Mouse (Mus musculus): ENCODE data around the gene Pet100. TPM values are rescaled to one million over a fixed set of nuclear protein-coding genes. Genes with fewer than 3 reads are reported as not detected.

Gene Pet100
- polyA plus RNA-seq, 1 experiment from 2014 or later: 83.6 TPM

DNA sequence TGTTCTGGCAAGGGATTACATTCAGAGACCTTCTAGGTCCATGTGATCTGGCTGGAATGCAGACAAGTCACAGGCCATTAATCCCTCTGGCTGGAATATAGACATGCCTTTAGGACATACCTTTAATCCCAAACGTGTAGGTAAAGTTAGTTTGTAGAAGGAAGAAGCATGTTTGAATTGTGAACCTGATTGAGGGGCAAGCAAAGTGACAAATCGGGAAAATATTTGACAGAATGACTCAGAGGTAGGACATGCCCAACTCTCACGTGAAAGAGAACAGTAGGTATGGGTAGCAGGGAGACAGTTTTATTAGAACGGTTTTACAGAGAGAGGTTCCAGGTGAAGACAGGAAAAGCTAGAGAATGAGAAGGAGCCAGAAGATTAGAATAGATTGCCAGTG, 26.2 kb downstream of the Pet100 start:
- ATAC-seq: no peak
- H3K27me3 ChIP-seq (replicated peaks; ENCODE audit: control insufficient read depth, insufficient read depth, low read length): no peaks in the 10 kb centered on the region

DNA sequence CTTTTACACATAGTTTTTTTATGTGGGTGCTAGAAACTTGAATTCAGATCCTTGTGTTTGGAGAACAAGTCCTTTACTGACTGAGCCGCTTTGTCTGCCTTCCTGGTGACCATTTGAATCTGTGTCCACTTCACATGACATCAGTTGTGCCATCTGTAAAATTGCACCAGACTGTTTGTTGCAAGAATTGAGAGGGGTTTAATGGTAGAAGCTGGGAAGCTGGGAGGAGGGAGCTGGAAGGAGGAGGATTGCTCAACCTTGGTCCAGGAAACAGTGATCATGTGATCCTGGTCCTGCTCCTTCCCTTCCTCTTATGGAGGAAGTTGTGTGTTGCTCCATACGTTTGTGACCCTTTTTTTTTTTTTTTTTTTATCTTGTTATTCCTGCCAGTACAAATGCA, 26.9 kb downstream of the Pet100 start:
- WGBS: 85% methylated on average over 2 of the region's 2 CpGs
- Histone ChIP-seq H3K36me3 (ENCODE audit: control insufficient read depth, insufficient read depth) (no peaks in the 10 kb centered on the region), H3K9me3 (ENCODE audit: control insufficient read depth, low read length) (no peaks in the 10 kb centered on the region), H3K4me2 (ENCODE audit: low read length) (no peak overlapping the region), H3K4me3 (replicated peaks; ENCODE audit: low read length) (no peak overlapping the region), H3K27me3 (replicated peaks; ENCODE audit: control insufficient read depth, insufficient read depth, low read length) (no peaks in the 10 kb centered on the region), H3K4me1 (replicated peaks; ENCODE audit: control insufficient read depth, insufficient read depth, low read length) (no peaks in the 10 kb centered on the region), H3K27ac (ENCODE audit: low read length) (no peak overlapping the region), H3K9ac (replicated peaks; ENCODE audit: low read depth, low read length) (no peak overlapping the region)
- ATAC-seq: no peak

More for the DNA sequence above, 26.2 kb downstream of the Pet100 start:
- Histone ChIP-seq H3K27ac (ENCODE audit: low read length) (no peak overlapping the region), H3K9me3 (ENCODE audit: control insufficient read depth, low read length) (no peaks in the 10 kb centered on the region), H3K9ac (replicated peaks; ENCODE audit: low read depth, low read length) (no peak overlapping the region), H3K4me1 (replicated peaks; ENCODE audit: control insufficient read depth, insufficient read depth, low read length) (no peaks in the 10 kb centered on the region), H3K4me2 (ENCODE audit: low read length) (no peak overlapping the region), H3K4me3 (replicated peaks; ENCODE audit: low read length) (no peak overlapping the region), H3K36me3 (ENCODE audit: control insufficient read depth, insufficient read depth) (no peaks in the 10 kb centered on the region)
- WGBS: 84% methylated on average over 4 of the region's 4 CpGs

DNA sequence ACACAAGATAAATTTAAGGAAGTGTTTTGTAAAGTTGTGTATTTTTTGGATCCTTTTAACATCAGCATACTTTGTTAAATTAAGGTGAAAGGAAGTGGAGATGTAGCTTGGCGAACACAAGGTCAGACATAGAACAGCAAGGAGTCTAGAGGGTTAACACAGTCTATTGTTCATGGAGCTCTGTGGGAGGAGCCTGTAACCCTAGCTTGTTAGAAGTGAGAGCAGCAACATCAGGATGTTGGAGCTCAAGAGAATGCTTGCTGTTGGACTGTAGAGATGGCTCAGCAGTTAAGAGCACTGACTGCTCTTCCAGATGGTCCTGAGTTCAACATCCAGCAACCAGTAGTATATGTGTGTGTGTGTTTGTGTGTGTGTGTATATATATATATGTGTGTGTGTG, 27.6 kb downstream of the Pet100 start:
- Histone ChIP-seq H3K9ac (replicated peaks; ENCODE audit: low read depth, low read length) (no peak overlapping the region), H3K36me3 (ENCODE audit: control insufficient read depth, insufficient read depth) (no peaks in the 10 kb centered on the region), H3K27ac (ENCODE audit: low read length) (no peak overlapping the region), H3K9me3 (ENCODE audit: control insufficient read depth, low read length) (no peaks in the 10 kb centered on the region), H3K27me3 (replicated peaks; ENCODE audit: control insufficient read depth, insufficient read depth, low read length) (no peaks in the 10 kb centered on the region), H3K4me3 (replicated peaks; ENCODE audit: low read length) (no peak overlapping the region), H3K4me1 (replicated peaks; ENCODE audit: control insufficient read depth, insufficient read depth, low read length) (no peaks in the 10 kb centered on the region), H3K4me2 (ENCODE audit: low read length) (no peak overlapping the region)
- no peak for ATAC-seq
- 42% methylated on average over 1 of the region's 1 CpGs for WGBS

DNA sequence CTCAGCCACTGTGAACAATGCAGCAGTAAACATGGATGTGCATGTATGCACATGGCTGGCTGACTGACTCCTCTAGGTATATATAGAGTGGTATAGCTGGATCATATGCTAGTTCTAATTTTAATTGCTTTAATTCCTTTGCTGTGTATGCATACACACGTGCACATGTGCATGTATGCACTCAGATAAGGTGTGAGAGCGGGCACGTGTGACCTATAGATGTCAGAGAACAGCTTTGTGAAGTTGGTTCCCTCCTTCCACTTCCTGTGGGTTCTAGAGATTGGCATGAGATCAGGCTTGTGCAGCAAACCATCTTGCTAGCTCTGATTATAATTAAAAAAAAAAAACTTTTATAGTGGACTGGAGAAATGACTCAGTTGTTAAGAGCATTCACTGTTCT, 31.5 kb downstream of the Pet100 start:
- no peak overlapping the region for H3K9ac ChIP-seq (replicated peaks; ENCODE audit: low read depth, low read length)
- H3K4me1 ChIP-seq (replicated peaks; ENCODE audit: control insufficient read depth, insufficient read depth, low read length): peaks cover 4% of the 10 kb centered on the region; the same call in 1 of the 2 replicates
- 65% methylated on average over 3 of the region's 3 CpGs for WGBS
- no peak for ATAC-seq
- no peak overlapping the region for H3K4me2 ChIP-seq (ENCODE audit: low read length)
- H3K27me3 ChIP-seq (replicated peaks; ENCODE audit: control insufficient read depth, insufficient read depth, low read length): no peaks in the 10 kb centered on the region
- H3K4me3 ChIP-seq (replicated peaks; ENCODE audit: low read length): no peak overlapping the region
- no peaks in the 10 kb centered on the region for H3K36me3 ChIP-seq (ENCODE audit: control insufficient read depth, insufficient read depth)
- no peak overlapping the region for H3K27ac ChIP-seq (ENCODE audit: low read length)
- H3K9me3 ChIP-seq (ENCODE audit: control insufficient read depth, low read length): no peaks in the 10 kb centered on the region

DNA sequence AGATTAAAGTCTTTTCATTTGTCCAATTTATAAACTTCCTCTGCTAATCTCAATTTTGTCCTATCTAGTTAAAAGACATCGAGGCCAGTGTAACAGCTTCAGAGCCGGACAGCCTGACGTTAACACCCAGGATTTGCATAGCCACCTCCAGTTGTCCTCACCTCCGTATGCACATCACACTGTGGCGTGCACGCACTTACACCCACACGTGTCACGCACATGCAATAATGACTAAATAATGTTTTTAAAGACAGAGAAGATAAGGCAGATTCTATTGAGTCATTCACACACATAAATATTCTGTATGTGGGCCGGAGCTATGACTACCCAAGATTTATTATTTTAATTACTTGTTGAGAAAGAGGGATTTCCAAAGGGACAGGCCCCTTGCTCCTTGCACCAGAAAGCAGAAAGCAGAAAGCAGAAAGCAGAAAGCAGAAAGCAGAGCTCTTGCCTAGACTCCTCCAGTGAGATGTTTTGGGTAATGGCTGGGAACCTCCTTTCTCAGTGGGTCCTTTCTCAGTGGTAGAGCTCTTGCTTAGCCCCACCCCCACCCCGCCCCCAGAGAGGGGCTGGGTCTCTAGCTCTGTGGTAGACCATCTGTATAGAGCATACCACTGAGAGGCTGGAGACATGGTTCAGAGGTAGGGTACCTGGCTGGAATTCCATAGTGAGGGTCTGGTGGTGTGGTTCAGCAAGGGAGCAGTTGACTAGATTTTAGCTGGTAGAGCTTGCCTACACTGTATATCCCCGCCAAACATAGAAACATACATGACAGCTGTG, 33.6 kb downstream of the Pet100 start:
- WGBS: 78% methylated on average over 11 of the region's 11 CpGs
- H3K9me3 ChIP-seq (ENCODE audit: control insufficient read depth, low read length): no peaks in the 10 kb centered on the region
- peaks cover 4% of the 10 kb centered on the region; the same call in 1 of the 2 replicates for H3K4me1 ChIP-seq (replicated peaks; ENCODE audit: control insufficient read depth, insufficient read depth, low read length)
- no peak for ATAC-seq
- no peak overlapping the region for H3K27ac ChIP-seq (ENCODE audit: low read length)
- no peak overlapping the region for H3K4me2 ChIP-seq (ENCODE audit: low read length)
- H3K4me3 ChIP-seq (replicated peaks; ENCODE audit: low read length): no peak overlapping the region
- no peaks in the 10 kb centered on the region for H3K27me3 ChIP-seq (replicated peaks; ENCODE audit: control insufficient read depth, insufficient read depth, low read length)
- no peaks in the 10 kb centered on the region for H3K36me3 ChIP-seq (ENCODE audit: control insufficient read depth, insufficient read depth)
- H3K9ac ChIP-seq (replicated peaks; ENCODE audit: low read depth, low read length): no peak overlapping the region

DNA sequence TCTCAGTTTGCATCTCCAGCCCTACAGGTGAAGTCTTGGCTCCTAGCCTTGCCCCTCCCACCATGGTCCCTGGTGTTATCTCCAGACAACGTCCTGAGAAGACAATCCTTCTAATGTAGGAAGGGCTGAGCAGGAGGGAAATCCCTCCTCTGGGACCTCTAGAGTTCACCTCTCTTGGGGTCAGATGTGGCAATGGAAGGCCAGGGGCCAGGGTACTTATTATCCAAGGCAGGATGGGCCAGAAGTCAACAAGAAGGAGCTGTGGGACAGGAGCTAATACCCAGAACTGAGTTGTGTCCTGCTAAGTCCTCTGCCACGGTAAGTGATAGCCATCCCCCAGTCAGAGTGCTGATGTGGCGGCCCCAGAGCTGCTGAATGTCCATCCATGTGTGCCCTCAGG, 34.2 kb downstream of the Pet100 start, which contains the start of gene Retn:
Gene Retn, plus strand, starts transcription at position 245 of the 400 bp plus-strand sequence.
- Histone ChIP-seq H3K4me1 (replicated peaks; ENCODE audit: control insufficient read depth, insufficient read depth, low read length) (peaks cover 4% of the 10 kb centered on the region; the same call in 1 of the 2 replicates), H3K9ac (replicated peaks; ENCODE audit: low read depth, low read length) (no peak within 1 kb of the TSS), H3K4me3 (replicated peaks; ENCODE audit: low read length) (no peak within 1 kb of the TSS), H3K9me3 (ENCODE audit: control insufficient read depth, low read length) (no peaks in the 10 kb centered on the region), H3K27me3 (replicated peaks; ENCODE audit: control insufficient read depth, insufficient read depth, low read length) (no peaks in the 10 kb centered on the region), H3K27ac (ENCODE audit: low read length) (no peak within 1 kb of the TSS), H3K4me2 (ENCODE audit: low read length) (no peak within 1 kb of the TSS), H3K36me3 (ENCODE audit: control insufficient read depth, insufficient read depth) (no peaks in the 10 kb centered on the region)
- no peak for ATAC-seq
- 74% methylated on average over 3 of the region's 3 CpGs for WGBS

DNA sequence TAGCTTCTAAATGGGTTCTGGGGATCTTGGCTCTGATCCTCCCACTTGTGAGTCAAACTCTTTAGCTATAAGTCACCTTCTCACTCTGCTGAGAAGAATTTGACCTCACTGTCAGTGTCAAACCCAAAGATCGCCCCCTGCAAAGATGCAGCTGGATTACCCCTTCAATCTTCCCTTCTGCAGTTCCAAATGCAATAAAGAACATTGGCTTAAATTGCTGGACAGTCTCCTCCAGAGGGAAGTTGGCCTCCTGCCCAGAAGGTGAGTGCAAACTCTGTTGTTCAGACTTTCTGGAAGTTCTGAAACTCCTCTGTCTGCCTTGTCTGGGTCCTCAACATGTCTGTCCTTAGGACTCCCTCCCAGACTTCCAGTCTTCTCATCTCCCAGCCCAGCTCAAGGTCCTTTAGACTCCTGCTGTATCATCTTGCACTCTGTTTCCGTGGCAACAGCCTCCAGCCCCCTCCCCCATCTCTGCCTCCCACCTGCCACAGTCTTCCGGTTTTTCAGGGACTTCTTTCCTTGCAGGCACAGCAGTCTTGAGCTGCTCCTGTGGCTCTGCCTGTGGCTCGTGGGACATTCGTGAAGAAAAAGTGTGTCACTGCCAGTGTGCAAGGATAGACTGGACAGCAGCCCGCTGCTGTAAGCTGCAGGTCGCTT, 35.5 kb downstream of the Pet100 start:
- Histone ChIP-seq H3K9ac (replicated peaks; ENCODE audit: low read depth, low read length) (no peak overlapping the region), H3K27ac (ENCODE audit: low read length) (no peak overlapping the region), H3K4me2 (ENCODE audit: low read length) (peak overlapping the region; percentile 25; the same call in 1 of the 2 replicates), H3K9me3 (ENCODE audit: control insufficient read depth, low read length) (no peaks in the 10 kb centered on the region), H3K4me3 (replicated peaks; ENCODE audit: low read length) (no peak overlapping the region; the same call in 1 of the 2 replicates), H3K4me1 (replicated peaks; ENCODE audit: control insufficient read depth, insufficient read depth, low read length) (peaks cover 4% of the 10 kb centered on the region; the same call in 1 of the 2 replicates), H3K36me3 (ENCODE audit: control insufficient read depth, insufficient read depth) (no peaks in the 10 kb centered on the region), H3K27me3 (replicated peaks; ENCODE audit: control insufficient read depth, insufficient read depth, low read length) (no peaks in the 10 kb centered on the region)
- peak; percentile 43; the same call in 1 of the 2 replicates for ATAC-seq
- WGBS: 18% methylated on average over 7 of the region's 7 CpGs

DNA sequence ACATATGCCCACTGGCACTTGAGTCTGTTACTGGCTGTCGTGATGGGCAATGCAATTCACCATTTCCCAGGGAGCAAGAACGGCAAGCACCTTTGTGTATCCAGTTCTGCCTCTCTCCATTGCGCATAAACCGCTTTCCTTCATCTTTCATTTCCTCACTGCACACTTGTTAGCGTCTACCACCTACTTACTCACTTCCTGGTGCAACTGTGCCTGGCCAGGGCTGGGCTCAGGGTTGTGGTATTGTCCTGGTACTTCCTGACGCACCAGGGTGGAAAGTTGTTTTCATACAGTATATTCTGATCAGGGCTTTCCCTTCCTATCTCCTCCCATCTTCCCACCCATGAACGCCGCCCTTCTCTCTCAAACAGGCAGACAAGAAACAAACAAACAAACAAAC, 39.5 kb downstream of the Pet100 start:
- WGBS: 85% methylated on average over 8 of the region's 8 CpGs
- Histone ChIP-seq H3K4me1 (replicated peaks; ENCODE audit: control insufficient read depth, insufficient read depth, low read length) (peaks cover 4% of the 10 kb centered on the region; the same call in 1 of the 2 replicates), H3K9ac (replicated peaks; ENCODE audit: low read depth, low read length) (no peak overlapping the region), H3K27ac (ENCODE audit: low read length) (no peak overlapping the region), H3K4me3 (replicated peaks; ENCODE audit: low read length) (no peak overlapping the region), H3K4me2 (ENCODE audit: low read length) (no peak overlapping the region), H3K36me3 (ENCODE audit: control insufficient read depth, insufficient read depth) (no peaks in the 10 kb centered on the region), H3K9me3 (ENCODE audit: control insufficient read depth, low read length) (no peaks in the 10 kb centered on the region), H3K27me3 (replicated peaks; ENCODE audit: control insufficient read depth, insufficient read depth, low read length) (no peaks in the 10 kb centered on the region)
- no peak for ATAC-seq

DNA sequence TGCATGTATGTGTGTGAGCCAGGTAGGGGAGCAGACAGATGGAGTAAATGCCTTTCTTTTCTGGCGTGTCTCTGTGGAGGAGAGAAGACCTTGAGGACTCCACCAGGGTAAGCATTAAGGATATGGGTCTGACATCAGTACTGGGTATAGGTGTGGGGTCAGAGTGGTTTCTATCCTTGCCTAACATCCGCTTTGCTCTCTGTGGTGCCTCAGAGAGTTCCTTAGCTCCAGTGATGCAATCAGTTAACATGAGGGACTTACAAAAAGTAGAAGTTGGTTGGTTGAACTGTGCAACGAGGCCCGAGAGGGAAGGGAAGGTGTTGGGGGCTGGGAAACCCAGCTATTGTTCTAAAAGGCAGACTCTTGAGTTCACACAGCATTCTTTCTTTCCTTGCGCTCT, 43.1 kb downstream of the Pet100 start:
- Histone ChIP-seq H3K27ac (ENCODE audit: low read length) (no peak overlapping the region), H3K9ac (replicated peaks; ENCODE audit: low read depth, low read length) (no peak overlapping the region), H3K4me2 (ENCODE audit: low read length) (no peak overlapping the region), H3K27me3 (replicated peaks; ENCODE audit: control insufficient read depth, insufficient read depth, low read length) (no peaks in the 10 kb centered on the region), H3K36me3 (ENCODE audit: control insufficient read depth, insufficient read depth) (no peaks in the 10 kb centered on the region), H3K4me3 (replicated peaks; ENCODE audit: low read length) (no peak overlapping the region), H3K4me1 (replicated peaks; ENCODE audit: control insufficient read depth, insufficient read depth, low read length) (no peaks in the 10 kb centered on the region), H3K9me3 (ENCODE audit: control insufficient read depth, low read length) (no peaks in the 10 kb centered on the region)
- no peak for ATAC-seq
- 67% methylated on average over 5 of the region's 5 CpGs for WGBS

Data from forebrain, embryonic 16.5 days (tissue).